Mouse (Mus musculus): ENCODE results near the gene Sco1. TPM values are rescaled to one million over a fixed set of nuclear protein-coding genes. Genes with fewer than 3 reads are reported as not detected.

Sco1 gene
- polyA plus RNA-seq, 1 experiment: 23.6 TPM

GRCm38 (mm10) chr11:67093652-67094051 lies 41.2 kb downstream of the Sco1 start:
- no peak overlapping the region for H3K4me3 ChIP-seq (ENCODE audit: insufficient read depth, low read length)
- H3K4me1 ChIP-seq (ENCODE audit: control insufficient read depth, insufficient read depth, low read length): no peaks in the 10 kb centered on the region
- TF ChIP-seq POLR2A (IDR thresholded peaks at IDR 0.05; ENCODE audit: low read depth, low read length): no peak
- no peak for TF ChIP-seq CTCF (IDR thresholded peaks at IDR 0.05; ENCODE audit: borderline replicate concordance, insufficient read depth, low read length)
- H3K27ac ChIP-seq (ENCODE audit: insufficient read depth, low read length): no peak overlapping the region

DNA sequence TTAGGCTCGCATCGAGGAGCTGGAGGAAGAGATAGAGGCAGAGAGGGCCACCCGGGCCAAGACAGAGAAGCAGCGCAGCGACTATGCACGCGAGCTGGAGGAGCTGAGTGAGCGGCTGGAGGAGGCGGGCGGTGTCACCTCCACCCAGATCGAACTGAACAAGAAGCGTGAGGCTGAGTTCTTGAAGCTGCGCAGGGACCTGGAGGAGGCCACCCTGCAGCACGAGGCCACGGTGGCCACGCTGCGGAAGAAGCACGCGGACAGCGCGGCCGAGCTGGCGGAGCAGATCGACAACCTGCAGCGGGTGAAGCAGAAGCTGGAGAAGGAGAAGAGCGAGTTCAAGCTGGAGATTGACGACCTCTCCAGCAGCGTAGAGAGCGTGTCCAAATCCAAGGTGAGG lies 42.0 kb downstream of the Sco1 start:
- Histone ChIP-seq H3K4me3 (ENCODE audit: insufficient read depth, low read length) (no peak overlapping the region), H3K27ac (ENCODE audit: insufficient read depth, low read length) (no peak overlapping the region), H3K4me1 (ENCODE audit: control insufficient read depth, insufficient read depth, low read length) (no peaks in the 10 kb centered on the region)
- TF ChIP-seq POLR2A (IDR thresholded peaks at IDR 0.05; ENCODE audit: low read depth, low read length) (no peak), CTCF (IDR thresholded peaks at IDR 0.05; ENCODE audit: borderline replicate concordance, insufficient read depth, low read length) (no peak)

GRCm38 (mm10) chr11:67097709-67098108 lies 45.2 kb downstream of the Sco1 start:
- no peak overlapping the region for H3K27ac ChIP-seq (ENCODE audit: insufficient read depth, low read length)
- no peaks in the 10 kb centered on the region for H3K4me1 ChIP-seq (ENCODE audit: control insufficient read depth, insufficient read depth, low read length)
- no peak overlapping the region for H3K4me3 ChIP-seq (ENCODE audit: insufficient read depth, low read length)
- no peak for TF ChIP-seq POLR2A (IDR thresholded peaks at IDR 0.05; ENCODE audit: low read depth, low read length)
- TF ChIP-seq CTCF (IDR thresholded peaks at IDR 0.05; ENCODE audit: borderline replicate concordance, insufficient read depth, low read length): no peak

DNA sequence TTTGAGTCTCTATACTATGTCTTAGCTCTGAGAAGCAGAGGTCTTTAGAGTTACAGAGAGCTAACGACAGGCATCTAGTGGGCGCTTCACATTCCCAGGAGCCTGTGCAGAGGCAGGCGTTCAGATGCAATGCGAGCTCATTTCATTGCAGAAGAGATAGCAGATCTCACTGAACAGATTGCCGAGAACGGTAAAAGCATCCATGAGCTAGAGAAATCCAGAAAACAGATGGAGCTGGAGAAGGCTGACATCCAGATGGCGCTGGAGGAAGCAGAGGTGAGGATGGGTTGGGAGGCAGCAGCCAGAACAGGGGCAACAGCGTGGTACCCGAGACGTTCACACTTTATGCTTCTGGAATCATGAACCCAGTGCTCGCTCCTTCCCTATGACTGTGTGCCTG lies 46.0 kb downstream of the Sco1 start:
- H3K27ac ChIP-seq (ENCODE audit: insufficient read depth, low read length): no peak overlapping the region
- TF ChIP-seq POLR2A (IDR thresholded peaks at IDR 0.05; ENCODE audit: low read depth, low read length) (no peak), CTCF (IDR thresholded peaks at IDR 0.05; ENCODE audit: borderline replicate concordance, insufficient read depth, low read length) (no peak)
- no peaks in the 10 kb centered on the region for H3K4me1 ChIP-seq (ENCODE audit: control insufficient read depth, insufficient read depth, low read length)
- no peak overlapping the region for H3K4me3 ChIP-seq (ENCODE audit: insufficient read depth, low read length)

DNA sequence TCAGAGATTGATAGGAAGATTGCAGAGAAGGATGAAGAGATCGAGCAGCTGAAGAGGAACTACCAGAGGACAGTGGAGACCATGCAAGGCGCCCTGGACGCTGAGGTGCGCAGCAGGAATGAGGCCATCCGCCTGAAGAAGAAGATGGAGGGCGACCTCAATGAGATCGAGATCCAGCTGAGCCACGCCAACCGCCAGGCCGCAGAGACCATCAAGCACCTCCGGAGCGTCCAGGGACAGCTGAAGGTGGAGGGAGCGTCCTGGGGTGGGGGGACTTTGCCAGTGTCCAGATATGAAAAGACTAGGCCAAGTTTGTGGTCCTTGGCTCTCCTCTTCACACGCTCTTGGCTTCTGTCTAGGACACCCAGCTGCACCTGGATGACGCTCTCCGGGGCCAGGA lies 46.8 kb downstream of the Sco1 start:
- Histone ChIP-seq H3K4me1 (ENCODE audit: control insufficient read depth, insufficient read depth, low read length) (no peaks in the 10 kb centered on the region), H3K27ac (ENCODE audit: insufficient read depth, low read length) (no peak overlapping the region), H3K4me3 (ENCODE audit: insufficient read depth, low read length) (no peak overlapping the region)
- TF ChIP-seq CTCF (IDR thresholded peaks at IDR 0.05; ENCODE audit: borderline replicate concordance, insufficient read depth, low read length) (no peak), POLR2A (IDR thresholded peaks at IDR 0.05; ENCODE audit: low read depth, low read length) (no peak)

- no peak overlapping the region for H3K27ac ChIP-seq (ENCODE audit: insufficient read depth, low read length)
- TF ChIP-seq POLR2A (IDR thresholded peaks at IDR 0.05; ENCODE audit: low read depth, low read length) (no peak), CTCF (IDR thresholded peaks at IDR 0.05; ENCODE audit: borderline replicate concordance, insufficient read depth, low read length) (no peak)
Measured at GRCm38 (mm10) chr11:67100169-67100568, 47.7 kb downstream of the Sco1 start.

GRCm38 (mm10) chr11:67101713-67102112 lies 49.2 kb downstream of the Sco1 start:
- no peak for TF ChIP-seq POLR2A (IDR thresholded peaks at IDR 0.05; ENCODE audit: low read depth, low read length)
- TF ChIP-seq CTCF (IDR thresholded peaks at IDR 0.05; ENCODE audit: borderline replicate concordance, insufficient read depth, low read length): peak; percentile 68; the same call in 1 of the 2 replicates
- Histone ChIP-seq H3K4me3 (ENCODE audit: insufficient read depth, low read length) (no peak overlapping the region), H3K4me1 (ENCODE audit: control insufficient read depth, insufficient read depth, low read length) (no peaks in the 10 kb centered on the region), H3K27ac (ENCODE audit: insufficient read depth, low read length) (no peak overlapping the region)

More at GRCm38 (mm10) chr11:67100169-67100568, 47.7 kb downstream of the Sco1 start:
- no peaks in the 10 kb centered on the region for H3K4me1 ChIP-seq (ENCODE audit: control insufficient read depth, insufficient read depth, low read length)
- no peak overlapping the region for H3K4me3 ChIP-seq (ENCODE audit: insufficient read depth, low read length)

- no peak overlapping the region for H3K4me3 ChIP-seq (ENCODE audit: insufficient read depth, low read length)
- no peak overlapping the region for H3K27ac ChIP-seq (ENCODE audit: insufficient read depth, low read length)
- no peak for TF ChIP-seq CTCF (IDR thresholded peaks at IDR 0.05; ENCODE audit: borderline replicate concordance, insufficient read depth, low read length)
- H3K4me1 ChIP-seq (ENCODE audit: control insufficient read depth, insufficient read depth, low read length): no peaks in the 10 kb centered on the region
Measured at GRCm38 (mm10) chr11:67103256-67103655, 50.8 kb downstream of the Sco1 start.

- Histone ChIP-seq H3K27ac (ENCODE audit: insufficient read depth, low read length) (no peak overlapping the region), H3K4me1 (ENCODE audit: control insufficient read depth, insufficient read depth, low read length) (no peaks in the 10 kb centered on the region), H3K4me3 (ENCODE audit: insufficient read depth, low read length) (no peak overlapping the region)
- TF ChIP-seq CTCF (IDR thresholded peaks at IDR 0.05; ENCODE audit: borderline replicate concordance, insufficient read depth, low read length) (no peak), POLR2A (IDR thresholded peaks at IDR 0.05; ENCODE audit: low read depth, low read length) (no peak)
Measured at GRCm38 (mm10) chr11:67104242-67104641, 51.8 kb downstream of the Sco1 start.

DNA sequence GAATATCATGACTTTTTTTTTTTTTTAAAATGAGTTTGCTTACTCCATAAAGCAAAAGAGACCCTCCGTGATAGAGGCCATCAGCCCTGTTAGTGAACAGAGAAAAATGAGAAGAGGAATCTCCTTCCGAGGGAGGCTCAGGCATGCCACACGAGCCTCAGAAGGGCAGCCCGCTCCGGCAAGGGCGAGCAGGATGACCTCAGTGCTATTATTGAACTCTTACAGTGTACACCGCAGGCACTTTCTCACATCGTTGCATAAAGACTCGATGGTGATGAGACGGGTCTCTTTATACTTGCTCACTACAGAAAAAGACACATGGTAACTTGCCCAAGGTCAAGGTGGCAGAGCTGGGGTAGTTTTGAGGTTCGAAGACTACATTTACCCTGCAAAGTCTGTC lies 52.2 kb downstream of the Sco1 start:
- Histone ChIP-seq H3K4me1 (ENCODE audit: control insufficient read depth, insufficient read depth, low read length) (no peaks in the 10 kb centered on the region), H3K27ac (ENCODE audit: insufficient read depth, low read length) (no peak overlapping the region), H3K4me3 (ENCODE audit: insufficient read depth, low read length) (no peak overlapping the region)
- TF ChIP-seq CTCF (IDR thresholded peaks at IDR 0.05; ENCODE audit: borderline replicate concordance, insufficient read depth, low read length) (no peak), POLR2A (IDR thresholded peaks at IDR 0.05; ENCODE audit: low read depth, low read length) (no peak)

DNA sequence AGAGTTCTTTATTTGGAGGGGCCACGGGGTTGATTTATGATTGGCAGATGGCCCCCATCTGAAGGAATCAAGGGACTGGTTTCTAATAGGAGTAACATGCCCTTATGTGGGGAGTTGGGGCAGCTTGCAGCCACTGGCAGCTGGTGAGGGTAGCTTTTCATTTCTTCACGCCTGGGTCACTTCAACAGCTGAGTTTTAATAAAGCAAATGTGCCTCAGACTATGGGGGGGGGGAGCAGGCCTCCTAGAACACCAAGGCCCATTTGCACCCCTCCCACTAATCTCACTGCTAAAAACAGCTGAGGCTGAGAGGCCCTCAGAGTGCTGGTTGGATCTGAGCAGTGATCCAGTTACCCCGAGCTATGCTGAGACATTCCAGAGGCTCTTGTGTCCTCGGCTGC lies 53.2 kb downstream of the Sco1 start:
- Histone ChIP-seq H3K4me3 (ENCODE audit: insufficient read depth, low read length) (no peak overlapping the region), H3K27ac (ENCODE audit: insufficient read depth, low read length) (no peak overlapping the region), H3K4me1 (ENCODE audit: control insufficient read depth, insufficient read depth, low read length) (no peaks in the 10 kb centered on the region)
- TF ChIP-seq CTCF (IDR thresholded peaks at IDR 0.05; ENCODE audit: borderline replicate concordance, insufficient read depth, low read length) (no peak), POLR2A (IDR thresholded peaks at IDR 0.05; ENCODE audit: low read depth, low read length) (no peak)
